Mouse (Mus musculus) midbrain, embryonic 10.5 days (tissue): ENCODE measurements around the gene Meis1. TPM values are rescaled to one million over a fixed set of nuclear protein-coding genes. Genes with fewer than 3 reads are reported as not detected.

Experiments
- DNase-seq: peaks from one replicate; pipeline ENCODE4 v3.0.0-alpha.2; 2017; ENCODE audit warnings: low spot score
- H3K27ac ChIP-seq: fragments of 300-500 bp; sonication (generic); replicated peaks from 2 replicates; pipeline ENCODE4 v1.5.1; 2016; ENCODE audit warnings: mild to moderate bottlenecking
- H3K27me3 ChIP-seq: fragments of 300-500 bp; sonication (generic); 2 replicates; pipeline ENCODE4 v1.6.1; 2016; ENCODE audit warnings: low read depth, mild to moderate bottlenecking; ENCODE audit not compliant: poor library complexity, severe bottlenecking
- H3K36me3 ChIP-seq: fragments of 300-500 bp; sonication (generic); 2 replicates; pipeline ENCODE4 v1.6.1; 2016; ENCODE audit warnings: mild to moderate bottlenecking, moderate library complexity
- H3K4me1 ChIP-seq: fragments of 300-500 bp; sonication (generic); 2 replicates; pipeline ENCODE4 v1.6.1; 2016
- H3K4me3 ChIP-seq: fragments of 300-500 bp; sonication (generic); 2 replicates; pipeline ENCODE4 v1.5.1; 2016; ENCODE audit warnings: mild to moderate bottlenecking, moderate library complexity
- H3K9me3 ChIP-seq: fragments of 300-500 bp; sonication (generic); replicated peaks from 2 replicates; pipeline ENCODE4 v1.6.1; 2016; ENCODE audit warnings: mild to moderate bottlenecking
- WGBS: fragments of 180-500 bp; shearing (Covaris S2); methylation state at CpG from one replicate; pipeline ENCODE4 v1.1.7; 2016; 5-methylcytosine and 5-hydroxymethylcytosine counted together
- polyA plus RNA-seq: library from polyadenylated mRNA; unstranded; fragments of >200 nt; fragmentation: Nextera tagmentation; extraction: Ambion mirVana; gene quantifications from 2 replicates; pipeline ENCODE4 v1.2.1, GENCODE M21; 2016

Meis1 gene
- polyA plus RNA-seq = 44.5 and 48.0 TPM in 2 replicates

- Histone ChIP-seq H3K9me3 (no peaks in the 10 kb centered on the region), H3K27ac (peak within 1 kb of the TSS; percentile 99), H3K27me3 (peaks cover 42% of the 10 kb centered on the region), H3K36me3 (peaks cover 5% of the 10 kb centered on the region; the same call in 1 of the 2 replicates), H3K4me3 (peak within 1 kb of the TSS; percentile 75), H3K4me1 (peaks cover 71% of the 10 kb centered on the region)
- under 1% methylated on average over 29 of the region's 29 CpGs for WGBS
- DNase-seq = peak; percentile 92
These were observed at the start of gene Meis1 for GRCm38 (mm10) chr11:19018489-19019203. Gene Meis1 (minus strand): TSS chr11:19018985.

DNA sequence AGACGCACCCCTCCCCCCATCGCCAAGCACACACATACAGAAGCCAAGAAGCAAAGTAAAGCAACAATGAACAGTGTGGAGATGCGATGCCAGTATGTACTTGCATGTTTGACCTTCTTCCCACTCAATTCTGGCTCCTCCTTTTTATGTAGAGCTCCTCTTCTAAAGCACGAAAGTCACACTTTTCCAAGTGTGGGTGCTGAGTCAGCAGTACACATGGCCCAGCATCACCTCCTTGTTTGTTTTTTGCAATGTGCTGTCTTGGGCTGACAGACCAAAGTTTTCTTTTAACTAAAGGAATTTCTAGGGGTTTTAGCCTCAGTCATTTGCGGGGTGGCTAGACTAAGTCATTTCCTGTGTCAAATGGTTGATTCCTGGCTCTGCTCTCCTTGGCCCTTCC lies 48.5 kb upstream of the Meis1 start:
- Histone ChIP-seq H3K27ac (no peak overlapping the region), H3K9me3 (no peaks in the 10 kb centered on the region; the same call in 1 of the 2 replicates), H3K27me3 (no peaks in the 10 kb centered on the region), H3K4me3 (no peak overlapping the region), H3K4me1 (no peaks in the 10 kb centered on the region), H3K36me3 (no peaks in the 10 kb centered on the region)
- 83% methylated on average over 5 of the region's 5 CpGs for WGBS
- no peak for DNase-seq

- no peak overlapping the region for H3K4me3 ChIP-seq
These were observed 30.5 kb upstream of the Meis1 start for GRCm38 (mm10) chr11:19049276-19049675.

GRCm38 (mm10) chr11:19036595-19037166 lies 17.9 kb upstream of the Meis1 start:
- Histone ChIP-seq H3K27ac (no peak overlapping the region), H3K27me3 (no peaks in the 10 kb centered on the region), H3K4me3 (no peak overlapping the region), H3K9me3 (no peaks in the 10 kb centered on the region), H3K36me3 (no peaks in the 10 kb centered on the region), H3K4me1 (no peaks in the 10 kb centered on the region)
- no peak for DNase-seq
- WGBS = 93% methylated on average over 10 of the region's 10 CpGs

More at GRCm38 (mm10) chr11:19049276-19049675, 30.5 kb upstream of the Meis1 start:
- no peak overlapping the region for H3K27ac ChIP-seq
- H3K4me1 ChIP-seq = peaks cover 15% of the 10 kb centered on the region
- H3K36me3 ChIP-seq = no peaks in the 10 kb centered on the region
- WGBS = 68% methylated on average over 7 of the region's 7 CpGs
- no peaks in the 10 kb centered on the region for H3K9me3 ChIP-seq
- peaks cover 13% of the 10 kb centered on the region for H3K27me3 ChIP-seq
- DNase-seq = no peak

DNA sequence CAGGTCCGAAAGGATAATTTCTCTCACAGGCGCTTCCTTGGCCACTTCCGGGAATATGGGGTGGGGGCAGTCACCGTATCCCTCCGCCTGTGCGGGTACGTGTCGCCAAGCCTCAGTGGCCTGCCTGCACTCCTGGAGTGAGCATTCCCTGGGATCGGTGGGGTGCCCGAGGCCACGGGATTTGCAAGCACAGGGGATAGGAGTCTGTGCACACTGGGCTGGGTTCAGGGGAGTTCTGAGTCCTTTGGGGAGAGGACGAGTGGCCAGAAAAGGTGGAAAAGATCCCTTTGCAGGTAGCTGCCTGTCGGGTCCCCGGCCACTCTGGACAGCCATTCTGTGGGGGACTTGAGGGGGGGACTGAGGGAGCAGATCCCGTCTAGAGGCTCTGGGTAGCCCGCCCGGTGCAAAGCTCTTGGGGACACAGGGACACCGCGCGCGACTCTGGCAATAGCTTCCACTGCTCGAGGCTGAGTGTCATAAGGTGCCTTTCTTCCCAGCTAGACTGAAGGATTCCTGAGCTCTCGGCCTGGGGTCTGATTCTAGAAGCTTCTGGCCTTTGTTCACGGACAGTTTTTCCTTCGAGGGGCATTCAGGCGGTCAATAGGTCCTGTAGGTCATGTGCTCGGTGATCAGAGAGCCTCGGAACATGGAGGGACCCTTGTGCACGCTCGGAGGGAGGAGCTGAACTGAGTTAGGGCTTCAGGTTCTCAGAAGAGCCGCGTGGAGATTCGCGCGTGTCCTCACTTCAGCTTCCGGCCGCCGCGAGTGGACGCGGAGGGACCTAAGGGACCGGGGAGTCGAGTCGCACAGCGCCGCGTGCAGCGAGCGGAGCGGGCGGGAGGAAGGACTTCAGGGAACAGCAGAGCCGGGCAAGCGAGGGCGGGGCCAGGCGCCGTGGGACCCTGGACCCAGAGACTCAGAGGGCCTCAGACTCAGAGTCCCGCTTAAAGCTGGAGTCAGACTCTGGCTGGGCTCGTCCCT lies 8.1 kb upstream of the Meis1 start:
- DNase-seq = peak; percentile 82
- Histone ChIP-seq H3K36me3 (no peaks in the 10 kb centered on the region), H3K9me3 (no peaks in the 10 kb centered on the region), H3K27ac (peak overlapping the region; percentile 88), H3K27me3 (peaks cover 66% of the 10 kb centered on the region), H3K4me1 (peaks cover 44% of the 10 kb centered on the region), H3K4me3 (peak overlapping the region; percentile 56)
- WGBS = under 1% methylated on average over 58 of the region's 58 CpGs

DNA sequence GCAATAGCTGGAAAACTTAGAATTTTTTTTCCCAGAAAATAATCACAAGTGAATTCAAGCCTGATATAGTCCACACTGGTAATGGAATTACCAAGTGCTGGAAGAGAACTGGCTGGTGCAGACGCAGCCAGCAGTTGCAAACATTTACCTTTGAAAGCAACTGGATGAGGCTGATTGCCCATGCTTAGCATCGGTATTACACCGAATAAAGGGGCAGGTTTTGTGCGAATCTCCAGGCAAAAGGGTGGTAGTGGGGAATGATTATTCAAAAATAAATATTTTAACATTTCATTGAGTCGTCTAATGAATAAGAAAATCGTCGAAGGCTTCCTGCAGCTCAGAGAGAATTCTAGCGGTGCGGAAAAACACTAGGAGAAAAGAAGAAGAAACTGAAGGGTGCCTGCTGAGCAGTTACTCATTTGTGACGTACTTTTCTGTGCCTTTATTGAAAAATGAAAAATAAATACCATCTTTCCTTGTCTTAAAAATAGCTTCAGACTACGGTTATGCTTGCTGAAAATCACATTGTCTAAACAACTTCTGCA lies 7.3 kb upstream of the Meis1 start:
- H3K27ac ChIP-seq = peak overlapping the region; percentile 88
- 1% methylated on average over 11 of the region's 11 CpGs for WGBS

DNA sequence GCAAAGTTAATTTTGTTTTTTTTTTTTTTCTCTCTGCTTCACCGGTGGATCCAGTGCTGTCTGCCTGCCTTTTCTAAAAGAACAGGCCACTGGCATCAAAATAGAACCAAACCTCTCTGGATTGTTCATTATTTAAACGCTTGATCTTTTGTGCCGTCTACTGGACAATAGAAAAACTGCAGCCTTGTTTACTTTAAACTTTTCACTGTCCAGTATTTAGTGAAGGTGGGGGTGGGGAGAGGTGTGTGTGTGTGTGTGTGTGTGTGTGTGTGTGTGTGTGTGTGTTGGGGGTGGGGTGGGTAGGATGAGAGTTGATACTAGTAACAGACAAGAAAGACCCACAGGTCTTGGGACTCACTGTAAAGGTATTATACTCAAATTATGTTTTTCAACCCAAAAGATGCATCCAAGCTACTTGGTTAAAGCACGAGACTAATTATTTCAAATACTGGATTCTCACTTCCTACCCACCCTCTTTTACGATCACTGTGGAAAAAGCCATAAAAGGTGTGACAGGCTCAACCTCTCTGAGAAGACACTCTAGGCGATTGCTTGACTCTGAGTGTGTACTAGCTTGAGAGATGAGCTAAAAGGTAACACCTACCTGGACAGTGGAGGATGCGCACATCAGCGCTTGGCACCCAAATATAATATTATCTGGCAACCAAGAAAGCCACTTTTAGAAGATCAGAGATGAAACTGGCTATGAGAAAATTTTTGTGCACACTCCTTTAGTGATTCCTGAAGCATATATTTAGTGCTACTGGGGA lies 5.9 kb upstream of the Meis1 start:
- no peak overlapping the region for H3K4me3 ChIP-seq
- no peaks in the 10 kb centered on the region for H3K36me3 ChIP-seq
- H3K4me1 ChIP-seq = peaks cover 58% of the 10 kb centered on the region
- 29% methylated on average over 8 of the region's 8 CpGs for WGBS
- H3K27me3 ChIP-seq = peaks cover 77% of the 10 kb centered on the region
- no peak for DNase-seq
- H3K27ac ChIP-seq = no peak overlapping the region
- no peaks in the 10 kb centered on the region for H3K9me3 ChIP-seq

More for the DNA sequence above, 7.3 kb upstream of the Meis1 start:
- Histone ChIP-seq H3K36me3 (no peaks in the 10 kb centered on the region), H3K27me3 (peaks cover 74% of the 10 kb centered on the region), H3K4me3 (peak overlapping the region; percentile 56), H3K4me1 (peaks cover 52% of the 10 kb centered on the region), H3K9me3 (no peaks in the 10 kb centered on the region)
- DNase-seq = no peak

GRCm38 (mm10) chr11:19023356-19023755 lies 4.6 kb upstream of the Meis1 start:
- no peak overlapping the region for H3K27ac ChIP-seq
- peaks cover 58% of the 10 kb centered on the region for H3K4me1 ChIP-seq
- H3K36me3 ChIP-seq = no peaks in the 10 kb centered on the region
- H3K9me3 ChIP-seq = no peaks in the 10 kb centered on the region
- WGBS = 7% methylated on average over 5 of the region's 5 CpGs
- no peak for DNase-seq
- peaks cover 70% of the 10 kb centered on the region for H3K27me3 ChIP-seq
- H3K4me3 ChIP-seq = no peak overlapping the region

DNA sequence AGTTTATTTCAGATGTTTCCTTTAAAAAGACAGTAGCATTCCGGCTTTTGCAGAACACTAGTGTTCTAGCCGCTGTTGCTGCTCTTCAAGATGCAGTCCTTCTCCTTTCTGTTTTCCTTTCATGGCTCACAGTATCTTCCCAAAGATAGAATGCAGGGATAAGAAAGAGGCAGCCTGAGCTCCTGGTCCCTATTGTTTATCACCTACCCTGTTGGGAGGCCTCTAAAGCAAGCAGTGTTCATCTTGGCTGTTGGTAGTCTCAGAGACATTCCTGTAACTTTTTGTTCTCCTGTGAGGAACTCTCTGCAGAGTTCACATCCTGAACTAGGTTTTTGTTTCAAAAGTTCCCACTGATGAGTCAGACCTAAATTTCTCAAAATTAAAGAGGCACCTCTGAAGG lies 3.8 kb upstream of the Meis1 start:
- peaks cover 62% of the 10 kb centered on the region for H3K27me3 ChIP-seq
- no peak overlapping the region for H3K4me3 ChIP-seq
- H3K4me1 ChIP-seq = peaks cover 59% of the 10 kb centered on the region
- no peak for DNase-seq
- H3K36me3 ChIP-seq = no peaks in the 10 kb centered on the region
- no peaks in the 10 kb centered on the region for H3K9me3 ChIP-seq
- H3K27ac ChIP-seq = no peak overlapping the region
- 10% methylated on average over 2 of the region's 2 CpGs for WGBS

GRCm38 (mm10) chr11:19020951-19021710 lies 2.3 kb upstream of the Meis1 start:
- DNase-seq = peak; percentile 61

GRCm38 (mm10) chr11:19020371-19020824 lies 1.6 kb upstream of the Meis1 start:
- Histone ChIP-seq H3K4me3 (peak overlapping the region; percentile 75), H3K27ac (peak overlapping the region; percentile 99), H3K4me1 (peaks cover 60% of the 10 kb centered on the region), H3K27me3 (peaks cover 49% of the 10 kb centered on the region), H3K9me3 (no peaks in the 10 kb centered on the region), H3K36me3 (peaks cover 2% of the 10 kb centered on the region; the same call in 1 of the 2 replicates)
- peak; percentile 95 for DNase-seq
- under 1% methylated on average over 25 of the region's 25 CpGs for WGBS

More at GRCm38 (mm10) chr11:19020951-19021710, 2.3 kb upstream of the Meis1 start:
- peaks cover 57% of the 10 kb centered on the region for H3K4me1 ChIP-seq
- peaks cover 55% of the 10 kb centered on the region for H3K27me3 ChIP-seq
- peak overlapping the region; percentile 75 for H3K4me3 ChIP-seq
- peaks cover under 1% of the 10 kb centered on the region; the same call in 1 of the 2 replicates for H3K36me3 ChIP-seq
- peak overlapping the region; percentile 99 for H3K27ac ChIP-seq
- WGBS = 1% methylated on average over 28 of the region's 28 CpGs
- H3K9me3 ChIP-seq = no peaks in the 10 kb centered on the region
